Mouse (Mus musculus) heart, postnatal 25 days (tissue): ENCODE data around the gene Unc5cl. TPM values are rescaled to one million over a fixed set of nuclear protein-coding genes. Genes with fewer than 3 reads are reported as not detected.

Source experiments
- DNase-seq: peaks from one replicate; pipeline ENCODE4 v3.0.0; 2022; ENCODE audit warnings: low spot score
- intact Hi-C: fragments of 180-260 bp; cut with DNase I; formaldehyde crosslinking; loops from one replicate; pipeline ENCODE4 v1.15.1; 2025
- total RNA-seq, 2 experiments: library from RNA; stranded (reverse); gene quantifications; 2 replicates each; pipeline ENCODE4 v1.2.3; 2021

Unc5cl gene
- total RNA-seq, 2 experiments from 2014 or later: 0.14 to 0.16 TPM

DNA sequence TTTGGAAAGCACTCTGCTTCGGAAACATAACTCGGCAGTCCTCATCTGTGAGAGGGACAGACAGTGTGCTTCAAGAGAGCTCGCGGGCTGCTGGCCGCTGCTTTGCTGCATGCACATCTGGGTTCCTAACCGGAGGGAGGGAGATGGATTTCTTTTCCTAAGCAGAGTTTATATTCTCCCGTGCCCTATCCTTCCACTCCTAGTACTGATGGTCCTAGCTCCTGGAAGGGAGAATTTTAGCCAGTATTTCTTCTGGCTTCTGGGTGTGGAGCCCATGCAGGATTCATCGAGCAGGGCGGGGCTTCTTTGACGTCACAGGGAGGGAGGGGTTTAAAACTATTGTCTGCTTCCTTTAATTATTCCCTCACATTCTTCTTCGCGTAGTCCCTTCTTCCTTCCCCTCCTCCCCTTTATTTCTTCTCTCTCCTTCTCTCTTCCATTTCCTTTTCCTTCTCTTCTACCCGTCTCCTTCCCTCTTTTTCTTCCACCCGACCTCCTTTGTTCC, 127.8 kb downstream of the Unc5cl start:
- intact Hi-C loops: no loop called here
- no peak for DNase-seq

DNA sequence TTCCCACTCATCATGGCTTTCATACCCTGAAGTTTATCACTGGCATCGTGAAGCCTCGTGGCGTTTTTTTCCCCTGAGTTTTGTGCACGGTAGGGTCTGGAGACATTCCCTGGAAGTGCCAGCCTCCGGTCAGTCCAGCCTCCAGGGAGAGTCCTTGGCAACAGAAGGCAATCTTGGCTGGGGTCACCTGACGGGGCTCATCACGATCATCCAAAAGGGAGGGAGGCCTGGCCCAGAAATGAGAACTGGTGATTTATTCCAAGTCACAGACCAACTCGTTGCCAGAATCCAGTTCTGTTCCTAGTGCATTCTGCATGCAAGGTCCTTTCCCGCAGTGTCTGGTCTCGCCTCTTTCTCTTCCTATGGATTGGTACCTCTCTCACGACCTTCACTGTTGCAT, 128.7 kb downstream of the Unc5cl start:
- intact Hi-C loops: no loop called here
- DNase-seq: no peak

DNA sequence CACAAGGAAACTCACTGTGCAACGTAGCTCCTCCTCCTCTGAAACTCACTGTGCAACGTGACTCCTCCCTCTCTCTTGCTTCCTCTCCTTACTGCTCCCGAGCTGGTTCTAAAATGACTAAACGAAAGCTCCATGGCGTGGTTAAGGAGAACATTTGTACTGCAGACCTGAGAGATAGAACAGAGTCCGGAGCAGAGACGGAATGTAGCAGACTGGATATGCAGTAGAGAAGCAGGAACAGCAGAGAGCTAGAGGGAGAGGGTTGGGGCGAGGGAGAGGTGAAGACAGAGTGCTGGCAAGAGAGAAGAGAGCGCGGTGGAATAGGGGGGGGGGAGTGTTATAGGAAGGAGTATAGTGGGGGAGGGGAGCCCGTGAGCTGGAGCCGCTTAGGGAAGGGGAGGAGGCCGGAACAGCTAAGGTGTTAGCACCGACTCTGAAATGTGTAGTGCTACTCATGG, 131.2 kb downstream of the Unc5cl start:
- intact Hi-C loops: no loop called here
- no peak for DNase-seq

DNA sequence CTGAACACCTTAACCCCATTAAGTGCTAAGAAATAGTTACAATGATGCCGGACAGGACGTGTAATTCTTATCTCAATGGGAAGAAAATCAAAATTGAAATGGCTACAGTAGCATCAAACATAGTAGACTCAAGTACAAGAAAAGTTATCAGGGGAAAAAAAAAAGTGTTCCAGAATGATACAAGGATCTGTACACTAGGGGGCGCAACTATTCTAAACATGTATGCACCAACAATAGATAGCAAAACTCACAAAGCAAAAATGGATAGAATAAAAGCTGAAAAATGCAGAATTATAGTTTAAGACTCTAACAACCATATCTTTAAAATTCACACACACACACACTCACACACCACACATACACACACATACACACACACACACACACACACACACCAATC, 134.0 kb downstream of the Unc5cl start:
- no peak for DNase-seq

More for the DNA sequence above, 134.0 kb downstream of the Unc5cl start:
- intact Hi-C loops: no loop called here

Other genes with a start within 250 kb of the Unc5cl start
- not detected for gene Trem1, start 222.1 kb upstream of the Unc5cl start, total RNA-seq
- gene Trem3, start 207.1 kb upstream of the Unc5cl start, total RNA-seq: not detected
- under 1 TPM in 1 of 2 experiments, not detected in 1; 0.28 TPM for gene Treml4, start 190.6 kb upstream of the Unc5cl start, total RNA-seq
- under 1 TPM; 0.31 to 0.75 TPM for gene Treml2, start 155.4 kb upstream of the Unc5cl start, total RNA-seq
- under 1 TPM; 0.08 to 0.20 TPM for gene B430306N03Rik, start 138.8 kb upstream of the Unc5cl start, total RNA-seq
- 1 to 10 TPM; 1.2 TPM for gene Trem2, start 108.5 kb upstream of the Unc5cl start, total RNA-seq
- gene Treml1, start 95.0 kb upstream of the Unc5cl start, total RNA-seq: under 1 TPM; 0.26 to 0.92 TPM
- 10 to 100 TPM; 19.6 to 21.4 TPM for gene Nfya, start 45.0 kb upstream of the Unc5cl start, total RNA-seq
- gene Oard1, start 44.9 kb upstream of the Unc5cl start, total RNA-seq: 10 to 100 TPM; 12.9 to 14.3 TPM
- 100 to 1,000 TPM; 245 to 262 TPM for gene Apobec2, start 22.0 kb upstream of the Unc5cl start, total RNA-seq
- gene Tspo2, start 3.4 kb upstream of the Unc5cl start, total RNA-seq: 1 to 10 TPM in 1 of 2 experiments, under 1 TPM in 1; 0.91 to 1.2 TPM